Mouse (Mus musculus) liver, embryonic 15.5 days (tissue): ENCODE results near the gene Gm18336. TPM values are rescaled to one million over a fixed set of nuclear protein-coding genes. Genes with fewer than 3 reads are reported as not detected.

Source experiments
- ATAC-seq: fragments of 200-750 bp; cut with Nextera tagmentation; 2 replicates; pipeline ENCODE4 v1.8.0; 2017; ENCODE audit warnings: moderate number of reproducible peaks, mild to moderate bottlenecking, moderate library complexity; ENCODE audit not compliant: insufficient read depth
- H3K27ac ChIP-seq: fragments of 300-500 bp; sonication (generic); replicated peaks from 2 replicates; pipeline ENCODE4 v1.5.1; 2015; ENCODE audit warnings: mild to moderate bottlenecking, inconsistent platforms
- H3K27me3 ChIP-seq: fragments of 300-500 bp; sonication (generic); 2 replicates; pipeline ENCODE4 v1.6.1; 2015; ENCODE audit warnings: mild to moderate bottlenecking, inconsistent platforms
- H3K36me3 ChIP-seq: fragments of 300-500 bp; sonication (generic); replicated peaks from 2 replicates; pipeline ENCODE4 v1.6.1; 2015; ENCODE audit warnings: moderate library complexity, mild to moderate bottlenecking, inconsistent platforms
- H3K4me1 ChIP-seq: fragments of 300-500 bp; sonication (generic); replicated peaks from 2 replicates; pipeline ENCODE4 v1.6.1; 2015; ENCODE audit warnings: inconsistent platforms
- H3K4me2 ChIP-seq: fragments of 300-500 bp; sonication (generic); 2 replicates; pipeline ENCODE4 v1.6.1; 2015; ENCODE audit warnings: moderate library complexity, mild to moderate bottlenecking, inconsistent platforms
- H3K4me3 ChIP-seq: fragments of 300-500 bp; sonication (generic); replicated peaks from 2 replicates; pipeline ENCODE4 v1.5.1; 2015; ENCODE audit warnings: mild to moderate bottlenecking, inconsistent platforms
- H3K9ac ChIP-seq: fragments of 300-500 bp; sonication (generic); 2 replicates; pipeline ENCODE4 v1.6.1; 2015; ENCODE audit warnings: moderate library complexity, mild to moderate bottlenecking, inconsistent platforms
- H3K9me3 ChIP-seq: fragments of 300-500 bp; sonication (generic); replicated peaks from 2 replicates; pipeline ENCODE4 v1.6.1; 2016; ENCODE audit warnings: inconsistent platforms
- WGBS: fragments of 180-500 bp; shearing (Covaris S2); methylation state at CpG from one replicate; pipeline ENCODE4 v1.1.7; 2015; ENCODE audit warnings: mixed read lengths; ENCODE audit not compliant: insufficient replicate concordance; 5-methylcytosine and 5-hydroxymethylcytosine counted together
- polyA plus RNA-seq: library from polyadenylated mRNA; unstranded; fragments of >200 nt; fragmentation: Nextera tagmentation; extraction: Ambion mirVana; gene quantifications from 2 replicates; pipeline ENCODE4 v1.2.1, GENCODE M21; 2015

The Gm18336 gene
- polyA plus RNA-seq, 1 experiment from 2014 or later = not detected

GRCm38 (mm10) chrX:73384419-73384818, 14.1 kb downstream of the Gm18336 start:
- no peak for ATAC-seq
- H3K27me3 ChIP-seq = no peaks in the 10 kb centered on the region
- no peak overlapping the region for H3K4me2 ChIP-seq
- no peak overlapping the region for H3K9ac ChIP-seq
- H3K4me3 ChIP-seq = no peak overlapping the region
- H3K27ac ChIP-seq = no peak overlapping the region
- H3K36me3 ChIP-seq = no peaks in the 10 kb centered on the region
- H3K9me3 ChIP-seq = no peaks in the 10 kb centered on the region
- 51% methylated on average over 6 of the region's 6 CpGs for WGBS
- H3K4me1 ChIP-seq = no peaks in the 10 kb centered on the region

GRCm38 (mm10) chrX:73363291-73363690, 35.2 kb downstream of the Gm18336 start:
- no peak overlapping the region for H3K4me2 ChIP-seq
- ATAC-seq = no peak
- H3K36me3 ChIP-seq = no peaks in the 10 kb centered on the region
- H3K4me3 ChIP-seq = no peak overlapping the region
- no peaks in the 10 kb centered on the region for H3K9me3 ChIP-seq
- H3K9ac ChIP-seq = no peak overlapping the region
- H3K27ac ChIP-seq = no peak overlapping the region
- H3K4me1 ChIP-seq = no peaks in the 10 kb centered on the region
- peaks cover 3% of the 10 kb centered on the region; the same call in 1 of the 2 replicates for H3K27me3 ChIP-seq

DNA sequence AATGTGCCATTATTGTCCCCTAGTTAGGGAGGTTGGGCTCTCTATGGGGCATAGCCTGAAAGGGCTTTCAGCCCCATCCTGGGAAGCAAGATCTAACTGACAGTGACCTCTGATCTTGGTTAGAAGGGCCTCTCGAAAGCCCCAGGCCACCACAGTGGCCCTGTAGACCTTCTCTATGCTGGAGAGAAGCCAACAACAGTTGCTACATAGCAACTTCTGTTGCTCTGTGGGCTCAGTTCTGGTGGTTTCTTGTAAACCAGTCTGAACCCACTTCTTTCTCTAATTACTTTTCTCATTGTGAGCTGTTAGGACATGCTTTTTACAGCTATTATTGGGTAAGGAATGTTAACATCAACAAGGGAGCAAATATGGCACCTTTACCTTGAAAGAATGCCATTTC, 41.8 kb downstream of the Gm18336 start:
- peaks cover 18% of the 10 kb centered on the region for H3K36me3 ChIP-seq
- no peak for ATAC-seq
- H3K4me3 ChIP-seq = no peak overlapping the region
- no peak overlapping the region for H3K4me2 ChIP-seq
- 42% methylated on average over 1 of the region's 1 CpGs for WGBS
- no peaks in the 10 kb centered on the region for H3K9me3 ChIP-seq
- H3K27me3 ChIP-seq = no peaks in the 10 kb centered on the region
- H3K9ac ChIP-seq = no peak overlapping the region
- no peak overlapping the region for H3K27ac ChIP-seq
- no peaks in the 10 kb centered on the region for H3K4me1 ChIP-seq

DNA sequence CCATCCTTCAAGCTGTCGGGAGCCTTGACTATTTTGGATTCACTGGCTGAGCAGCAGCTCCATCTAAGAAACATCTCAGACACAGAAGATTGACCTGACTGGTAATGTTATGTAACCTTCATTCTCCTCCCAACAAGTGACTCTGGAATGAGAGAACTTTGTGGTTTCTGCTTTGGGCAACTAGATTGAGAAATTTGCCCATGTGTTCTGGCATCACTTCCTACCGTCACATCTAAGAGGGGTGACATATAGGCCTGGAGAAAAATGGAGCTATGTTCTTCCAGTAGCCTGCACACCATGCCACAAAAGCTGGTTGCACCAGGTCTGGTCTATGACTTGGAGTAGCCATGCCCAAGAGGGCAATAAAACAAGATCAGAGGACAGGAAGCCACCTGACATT, 42.4 kb downstream of the Gm18336 start:
- Histone ChIP-seq H3K27me3 (no peaks in the 10 kb centered on the region), H3K4me2 (no peak overlapping the region), H3K9me3 (no peaks in the 10 kb centered on the region), H3K36me3 (peaks cover 18% of the 10 kb centered on the region), H3K4me3 (no peak overlapping the region), H3K4me1 (no peaks in the 10 kb centered on the region), H3K27ac (no peak overlapping the region), H3K9ac (no peak overlapping the region)
- ATAC-seq = no peak
- 79% methylated on average over 2 of the region's 2 CpGs for WGBS

Other genes with a start within 250 kb of the Gm18336 start
- not detected in 2 replicates for gene Xlr5b, start 249.9 kb downstream of the Gm18336 start, polyA plus RNA-seq
- 0.12 and 0.28 TPM in 2 replicates for gene DXBay18, start 249.3 kb downstream of the Gm18336 start, polyA plus RNA-seq
- not detected in 2 replicates for gene Spin2d, start 221.7 kb downstream of the Gm18336 start, polyA plus RNA-seq
- 2.1 and 2.2 TPM in 2 replicates for gene Xlr3b, start 206.5 kb downstream of the Gm18336 start, polyA plus RNA-seq
- gene Xlr4b, start 184.4 kb downstream of the Gm18336 start, polyA plus RNA-seq = 1.4 and 1.7 TPM in 2 replicates
- 3.2 and 3.5 TPM in 2 replicates for gene F8a, start 170.4 kb downstream of the Gm18336 start, polyA plus RNA-seq
- gene Xlr4c, start 155.6 kb downstream of the Gm18336 start, polyA plus RNA-seq = 0.26 and 0.71 TPM in 2 replicates
- gene Xlr3c, start 133.3 kb downstream of the Gm18336 start, polyA plus RNA-seq = 0.08 TPM in 1 of 2 replicates, not detected in the other
- gene Xlr5a, start 105.8 kb downstream of the Gm18336 start, polyA plus RNA-seq = not detected in 2 replicates
- not detected in 2 replicates for gene Xlr5c, start 105.8 kb downstream of the Gm18336 start, polyA plus RNA-seq
- not detected in 2 replicates for gene Gm45015, start 61.9 kb downstream of the Gm18336 start, polyA plus RNA-seq
- gene Zfp275, start 56.1 kb downstream of the Gm18336 start, polyA plus RNA-seq = 2.2 and 2.5 TPM in 2 replicates
- not detected in 2 replicates for gene Zfp92, start 12.4 kb upstream of the Gm18336 start, polyA plus RNA-seq
- gene Trex2, start 36.6 kb upstream of the Gm18336 start, polyA plus RNA-seq = not detected in 2 replicates
- 41.6 and 42.1 TPM in 2 replicates for gene Haus7, start 60.3 kb upstream of the Gm18336 start, polyA plus RNA-seq
- 10.0 and 12.4 TPM in 2 replicates for gene Bgn, start 84.9 kb upstream of the Gm18336 start, polyA plus RNA-seq
- 0.05 TPM in 1 of 2 replicates, not detected in the other for gene Atp2b3, start 104.3 kb upstream of the Gm18336 start, polyA plus RNA-seq
- 30.5 and 33.9 TPM in 2 replicates for gene Dusp9, start 240.7 kb upstream of the Gm18336 start, polyA plus RNA-seq